Mouse (Mus musculus) heart, embryonic 10.5 days (tissue): ENCODE data around the gene Yaf2. TPM values are rescaled to one million over a fixed set of nuclear protein-coding genes. Genes with fewer than 3 reads are reported as not detected.
"Not testable (repeated sequence)": the region's sequence is repeated elsewhere in the genome, so short reads cannot be mapped to it uniquely, and the experiment has no call there.

Source experiments
- DNase-seq: peaks from one replicate; pipeline ENCODE4 v3.0.0-alpha.2; 2017; ENCODE audit warnings: low spot score
- H3K27ac ChIP-seq: fragments of 300-500 bp; sonication (generic); 2 replicates; pipeline ENCODE4 v1.5.1; 2016; ENCODE audit warnings: mild to moderate bottlenecking
- H3K27me3 ChIP-seq: fragments of 300-500 bp; sonication (generic); 2 replicates; pipeline ENCODE4 v1.6.1; 2016; ENCODE audit warnings: mild to moderate bottlenecking; ENCODE audit not compliant: poor library complexity, insufficient read depth, severe bottlenecking
- H3K36me3 ChIP-seq: fragments of 300-500 bp; sonication (generic); 2 replicates; pipeline ENCODE4 v1.6.1; 2016; ENCODE audit warnings: mild to moderate bottlenecking, moderate library complexity
- H3K4me1 ChIP-seq: fragments of 300-500 bp; sonication (generic); 2 replicates; pipeline ENCODE4 v1.6.1; 2016; ENCODE audit warnings: mild to moderate bottlenecking
- H3K4me3 ChIP-seq: fragments of 300-500 bp; sonication (generic); 2 replicates; pipeline ENCODE4 v1.5.1; 2016; ENCODE audit warnings: mild to moderate bottlenecking, moderate library complexity
- H3K9me3 ChIP-seq: fragments of 300-500 bp; sonication (generic); 2 replicates; pipeline ENCODE4 v1.6.1; 2016; ENCODE audit warnings: mild to moderate bottlenecking, moderate library complexity
- WGBS: fragments of 180-500 bp; shearing (Covaris S2); methylation state at CpG from one replicate; pipeline ENCODE4 v1.1.7; 2016; 5-methylcytosine and 5-hydroxymethylcytosine counted together
- polyA plus RNA-seq: library from polyadenylated mRNA; unstranded; fragments of >200 nt; fragmentation: Nextera tagmentation; extraction: Ambion mirVana; gene quantifications from 2 replicates; pipeline ENCODE4 v1.2.1, GENCODE M21; 2016

The Yaf2 gene
- polyA plus RNA-seq, 1 experiment from 2014 or later: 127 TPM

DNA sequence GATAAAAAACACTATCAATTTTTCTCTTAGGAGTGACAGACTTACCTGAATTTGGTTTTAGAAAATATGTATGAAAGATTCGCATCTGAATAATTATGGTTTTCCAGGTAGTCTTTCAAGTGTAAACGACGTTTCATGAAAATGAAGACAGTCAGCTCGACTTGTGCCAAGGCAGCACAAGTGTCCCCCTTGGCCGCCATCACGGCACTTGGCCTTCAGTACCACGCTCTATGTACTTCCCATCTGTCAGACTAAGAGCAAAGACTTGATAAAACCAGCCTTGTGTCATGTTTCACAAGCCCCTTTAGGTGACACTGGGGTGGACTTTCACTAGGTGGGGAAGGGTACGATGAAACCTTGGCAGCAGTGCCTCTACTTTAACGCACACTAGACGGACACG, 5.5 kb downstream of the Yaf2 start:
- H3K4me3 ChIP-seq: no peak overlapping the region
- WGBS: 89% methylated on average over 11 of the region's 11 CpGs
- no peak overlapping the region for H3K27ac ChIP-seq
- H3K4me1 ChIP-seq: peaks cover 30% of the 10 kb centered on the region
- H3K27me3 ChIP-seq: no peaks in the 10 kb centered on the region
- H3K36me3 ChIP-seq: peaks cover 28% of the 10 kb centered on the region
- H3K9me3 ChIP-seq: no peaks in the 10 kb centered on the region
- DNase-seq: no peak

DNA sequence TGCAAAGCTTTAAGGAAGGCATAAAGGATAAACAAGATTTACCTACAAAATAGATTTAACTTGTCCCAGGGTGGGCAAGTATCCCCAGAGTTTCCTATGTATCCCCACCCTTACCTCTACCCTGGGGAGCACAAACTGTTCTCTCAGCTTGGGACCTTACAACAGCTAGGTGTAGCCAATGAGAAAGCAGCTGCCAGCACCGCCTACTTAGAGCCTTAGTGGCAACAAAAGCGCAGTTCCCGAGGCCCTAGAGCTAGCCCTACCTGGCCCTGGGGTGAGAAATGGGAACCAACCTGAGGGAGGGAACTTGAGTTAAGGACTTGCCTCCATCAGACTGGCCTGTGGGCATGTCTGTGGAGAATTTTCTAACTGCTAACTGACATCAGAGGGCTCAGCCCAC, 9.5 kb downstream of the Yaf2 start:
- peaks cover 17% of the 10 kb centered on the region; the same call in 1 of the 2 replicates for H3K36me3 ChIP-seq
- WGBS: 46% methylated on average over 3 of the region's 3 CpGs
- no peaks in the 10 kb centered on the region for H3K9me3 ChIP-seq
- no peaks in the 10 kb centered on the region for H3K27me3 ChIP-seq
- no peak for DNase-seq
- H3K27ac ChIP-seq: 0 out of 2 replicates have a peak overlapping the region, but pooled peaks have one; percentile 36
- no peak overlapping the region for H3K4me3 ChIP-seq
- peaks cover 37% of the 10 kb centered on the region for H3K4me1 ChIP-seq

DNA sequence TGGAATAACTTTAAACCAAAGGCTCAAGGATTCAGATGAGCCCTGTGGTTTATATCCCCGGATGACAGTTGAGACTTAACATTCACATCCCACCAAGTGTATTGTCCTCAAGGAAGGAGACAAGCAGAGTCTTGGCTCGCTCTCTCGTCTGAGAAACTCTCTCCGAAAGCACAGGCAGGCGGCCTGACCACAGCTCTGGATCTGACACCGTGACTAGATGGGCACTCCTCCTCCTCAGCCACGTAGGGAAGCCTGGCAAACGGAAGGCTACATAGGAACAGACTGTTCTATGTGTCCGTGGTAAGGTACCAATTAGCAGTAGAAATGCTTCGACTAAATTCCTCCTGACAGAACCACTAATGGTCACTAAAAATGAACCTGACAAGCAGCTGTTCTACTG, 10.1 kb downstream of the Yaf2 start:
- no peak for DNase-seq
- no peak overlapping the region for H3K27ac ChIP-seq
- no peak overlapping the region for H3K4me3 ChIP-seq
- peaks cover 41% of the 10 kb centered on the region for H3K4me1 ChIP-seq
- no peaks in the 10 kb centered on the region for H3K9me3 ChIP-seq
- peaks cover 17% of the 10 kb centered on the region; the same call in 1 of the 2 replicates for H3K36me3 ChIP-seq
- WGBS: 70% methylated on average over 10 of the region's 10 CpGs
- no peaks in the 10 kb centered on the region for H3K27me3 ChIP-seq

DNA sequence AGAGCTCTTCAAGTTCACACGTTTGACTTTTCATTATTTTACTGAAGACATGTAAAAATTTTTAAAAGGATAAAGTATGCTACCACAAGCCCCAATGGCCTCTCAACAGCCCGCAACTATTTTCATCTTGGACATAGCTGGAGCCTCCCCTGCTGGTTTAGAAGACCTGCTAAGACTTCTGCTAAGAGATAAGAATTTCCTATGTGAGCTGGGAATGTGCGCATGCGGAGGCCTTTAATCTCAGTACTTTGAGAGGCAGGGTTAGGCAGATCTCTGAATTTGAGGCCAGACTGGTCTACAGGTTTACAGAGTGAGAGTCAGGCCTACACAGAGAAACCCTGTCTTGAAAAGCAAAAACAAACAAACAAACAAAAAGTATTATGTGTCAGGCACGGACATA, 11.4 kb downstream of the Yaf2 start:
- H3K4me3 ChIP-seq: no peak overlapping the region
- no peaks in the 10 kb centered on the region for H3K27me3 ChIP-seq
- DNase-seq: no peak
- peaks cover 17% of the 10 kb centered on the region; the same call in 1 of the 2 replicates for H3K36me3 ChIP-seq
- no peak overlapping the region for H3K27ac ChIP-seq
- peaks cover 41% of the 10 kb centered on the region for H3K4me1 ChIP-seq
- no peaks in the 10 kb centered on the region for H3K9me3 ChIP-seq
- 24% methylated on average over 5 of the region's 5 CpGs for WGBS

DNA sequence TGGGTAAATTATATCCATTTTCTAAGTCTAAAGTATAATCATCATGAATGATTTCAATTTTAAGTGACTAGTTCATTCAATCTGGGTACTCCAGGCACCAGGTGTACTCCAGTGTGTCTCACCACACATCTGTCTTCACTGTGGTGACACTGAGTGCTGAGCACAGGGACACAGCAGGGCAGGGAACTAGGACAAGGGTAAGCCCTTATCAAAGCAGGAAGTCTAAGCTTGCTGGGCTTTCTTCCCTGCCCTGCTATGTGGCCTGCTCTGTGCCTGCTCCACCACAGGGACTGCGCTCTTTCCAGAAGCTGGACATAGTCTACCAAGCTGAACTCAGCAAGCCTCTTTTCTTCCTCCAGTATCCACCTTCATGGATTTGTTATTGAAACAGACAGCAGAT, 18.0 kb downstream of the Yaf2 start:
- H3K36me3 ChIP-seq: no peaks in the 10 kb centered on the region
- WGBS: 54% methylated on average over 1 of the region's 1 CpGs
- H3K9me3 ChIP-seq: no peaks in the 10 kb centered on the region
- peaks cover 20% of the 10 kb centered on the region; the same call in 1 of the 2 replicates for H3K4me1 ChIP-seq
- no peak overlapping the region for H3K4me3 ChIP-seq
- H3K27me3 ChIP-seq: no peaks in the 10 kb centered on the region
- H3K27ac ChIP-seq: no peak overlapping the region
- no peak for DNase-seq

DNA sequence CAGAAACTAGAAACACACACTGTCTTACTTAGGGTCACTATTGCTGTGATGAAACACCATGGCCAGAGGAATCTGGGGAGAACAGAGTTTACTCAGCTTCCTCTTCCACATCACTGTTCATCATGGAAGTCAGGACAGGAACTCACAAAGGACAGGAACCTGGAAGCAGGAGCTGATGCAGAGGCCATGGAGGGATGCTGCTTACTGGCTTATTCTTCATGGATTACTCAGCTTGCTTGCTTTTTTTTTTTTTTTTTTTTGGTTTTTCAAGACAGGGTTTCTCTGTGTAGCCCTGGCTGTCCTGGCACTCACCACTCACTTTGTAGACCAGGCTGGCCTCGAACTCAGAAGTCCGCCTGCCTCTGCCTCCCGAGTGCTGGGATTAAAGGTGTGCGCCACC, 26.4 kb downstream of the Yaf2 start:
- H3K4me1 ChIP-seq, DNase-seq, H3K9me3 ChIP-seq, H3K27me3 ChIP-seq, H3K4me3 ChIP-seq, H3K36me3 ChIP-seq, H3K27ac ChIP-seq: not testable (repeated sequence)
- 97% methylated on average over 4 of the region's 4 CpGs for WGBS

DNA sequence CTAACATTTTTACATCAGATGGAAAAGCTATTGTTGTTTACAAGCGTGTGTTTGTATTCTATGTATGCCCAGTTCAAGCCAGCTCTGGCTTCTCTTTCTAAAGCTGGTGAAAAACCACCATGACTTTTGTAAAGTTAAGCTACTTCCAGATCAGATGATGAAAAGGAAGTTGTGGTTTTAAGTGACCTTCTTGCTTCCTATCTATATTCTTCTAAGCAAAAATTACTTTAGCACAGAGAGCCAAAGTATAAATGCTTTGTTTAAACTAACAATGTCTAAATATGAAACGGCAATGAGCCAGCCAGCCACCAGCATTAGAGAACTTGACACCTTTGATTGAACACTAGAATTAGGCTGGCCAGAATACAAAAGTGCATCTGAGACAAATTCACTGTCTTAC, 38.5 kb downstream of the Yaf2 start:
- no peak overlapping the region for H3K27ac ChIP-seq
- peaks cover 14% of the 10 kb centered on the region for H3K4me1 ChIP-seq
- H3K4me3 ChIP-seq: no peak overlapping the region
- no peaks in the 10 kb centered on the region for H3K27me3 ChIP-seq
- 0 out of 2 replicates have a peak, but pooled peaks cover 6% of the 10 kb centered on the region for H3K36me3 ChIP-seq
- H3K9me3 ChIP-seq: no peaks in the 10 kb centered on the region
- 89% methylated on average over 2 of the region's 2 CpGs for WGBS
- DNase-seq: no peak

DNA sequence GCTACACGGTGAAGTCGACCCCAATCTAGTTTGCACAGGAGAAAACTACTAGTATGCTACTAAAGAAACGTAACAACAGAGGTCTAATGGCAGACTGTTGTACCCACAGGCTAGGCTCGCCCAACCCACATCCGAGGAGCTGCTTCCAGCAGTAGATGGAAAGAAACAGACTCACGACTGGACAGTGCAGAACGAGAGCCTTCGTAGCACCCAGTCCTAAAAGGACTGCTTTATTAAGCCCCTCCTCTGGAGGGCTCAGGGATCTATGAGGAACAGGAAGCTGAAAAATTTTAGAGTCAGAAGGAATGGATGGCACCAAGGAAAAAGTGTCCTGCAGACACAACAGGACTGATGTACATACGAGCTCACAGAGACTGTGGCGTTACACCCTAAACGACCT, 42.3 kb downstream of the Yaf2 start:
- H3K27ac ChIP-seq: no peak overlapping the region
- no peak for DNase-seq
- peaks cover 6% of the 10 kb centered on the region for H3K36me3 ChIP-seq
- H3K9me3 ChIP-seq: no peaks in the 10 kb centered on the region
- H3K4me1 ChIP-seq: peaks cover 14% of the 10 kb centered on the region
- no peak overlapping the region for H3K4me3 ChIP-seq
- no peaks in the 10 kb centered on the region for H3K27me3 ChIP-seq
- 86% methylated on average over 11 of the region's 11 CpGs for WGBS

DNA sequence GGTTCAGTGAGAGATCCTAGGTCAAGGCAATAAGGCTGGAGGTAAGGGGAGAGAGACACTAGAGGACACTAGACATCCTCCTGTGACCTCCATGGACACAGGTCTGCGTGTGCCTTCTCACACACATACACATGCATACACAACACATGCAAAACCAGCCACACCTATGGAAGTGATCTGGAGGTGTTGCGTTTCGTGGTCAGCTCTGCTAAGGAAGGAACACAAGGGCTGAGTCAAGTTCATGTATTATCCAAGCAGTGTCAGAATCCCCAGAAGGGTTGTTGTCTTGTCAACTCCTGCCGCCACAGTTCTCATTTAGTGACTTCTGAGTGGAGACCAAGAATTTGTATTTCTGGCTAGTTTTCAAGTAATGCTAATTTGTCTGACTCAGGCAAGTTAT, 48.4 kb downstream of the Yaf2 start:
- H3K27ac ChIP-seq: no peak overlapping the region
- H3K4me1 ChIP-seq: no peaks in the 10 kb centered on the region
- no peak overlapping the region for H3K4me3 ChIP-seq
- DNase-seq: no peak
- no peaks in the 10 kb centered on the region for H3K9me3 ChIP-seq
- no peaks in the 10 kb centered on the region for H3K27me3 ChIP-seq
- H3K36me3 ChIP-seq: peaks cover 32% of the 10 kb centered on the region
- WGBS: 96% methylated on average over 4 of the region's 4 CpGs

DNA sequence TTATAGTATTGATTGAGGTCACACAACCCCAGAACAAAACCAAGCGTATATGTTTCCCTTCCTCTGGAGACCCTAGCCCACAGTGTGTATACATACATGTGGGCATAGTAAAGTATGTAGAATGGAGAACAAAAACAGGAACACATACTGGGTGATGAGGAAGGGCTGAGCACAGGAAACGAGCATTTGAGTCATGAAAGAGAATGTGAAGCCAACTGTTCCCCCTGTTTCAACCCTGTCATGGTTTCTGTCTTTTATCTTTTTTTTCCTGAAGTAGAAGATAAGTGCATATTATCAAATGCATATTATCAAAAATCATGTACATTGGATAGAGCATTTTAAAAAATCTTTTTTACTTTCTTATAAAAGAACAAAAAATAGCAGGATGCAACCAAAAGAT, 49.1 kb downstream of the Yaf2 start:
- Histone ChIP-seq H3K4me1 (no peaks in the 10 kb centered on the region), H3K4me3 (no peak overlapping the region), H3K27ac (no peak overlapping the region), H3K9me3 (no peaks in the 10 kb centered on the region), H3K27me3 (no peaks in the 10 kb centered on the region), H3K36me3 (peaks cover 35% of the 10 kb centered on the region)
- DNase-seq: no peak
- 71% methylated on average over 2 of the region's 2 CpGs for WGBS

DNA sequence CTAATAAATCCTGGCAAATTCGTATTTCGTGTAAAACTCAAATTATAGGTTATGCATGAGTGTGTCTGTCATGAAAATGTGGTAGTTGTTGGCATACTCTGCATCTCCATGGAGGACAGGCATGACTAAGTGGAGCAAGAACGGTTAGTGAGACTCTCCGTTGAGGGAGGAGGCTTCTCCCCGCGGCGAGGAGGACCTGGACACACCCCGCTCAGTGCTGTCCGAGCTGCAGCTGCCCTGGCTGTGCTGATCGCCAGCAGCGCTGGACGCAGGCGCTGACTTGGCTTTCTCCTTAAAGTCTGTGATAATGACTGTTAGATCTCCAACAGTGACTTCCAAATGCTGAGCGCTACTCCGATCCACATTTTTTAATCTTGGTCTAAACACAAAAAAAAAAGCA, 51.5 kb downstream of the Yaf2 start:
- no peak for DNase-seq
- Histone ChIP-seq H3K27me3 (no peaks in the 10 kb centered on the region), H3K9me3 (no peaks in the 10 kb centered on the region), H3K4me1 (no peaks in the 10 kb centered on the region), H3K36me3 (peaks cover 42% of the 10 kb centered on the region), H3K4me3 (no peak overlapping the region), H3K27ac (no peak overlapping the region)
- WGBS: 79% methylated on average over 15 of the region's 15 CpGs

DNA sequence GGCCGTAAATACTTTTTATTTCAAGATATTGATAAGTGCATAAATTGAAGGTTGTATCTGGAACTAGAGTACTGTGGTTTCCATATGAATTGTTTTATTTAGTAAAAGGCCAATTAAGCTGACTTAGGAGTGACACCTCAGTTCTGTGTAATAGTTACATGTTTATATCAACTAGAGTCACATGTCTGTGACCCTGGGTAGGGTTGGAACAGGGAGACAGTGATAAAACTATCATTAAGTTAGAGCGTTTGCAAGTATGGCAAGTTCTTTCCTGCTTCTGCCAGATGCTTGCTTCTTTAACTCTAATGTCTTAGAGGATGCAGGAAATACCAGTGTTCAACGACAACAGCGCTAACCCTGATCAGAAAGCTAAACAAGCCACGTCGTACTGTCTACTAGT, 52.4 kb downstream of the Yaf2 start:
- H3K36me3 ChIP-seq: peaks cover 38% of the 10 kb centered on the region

DNA sequence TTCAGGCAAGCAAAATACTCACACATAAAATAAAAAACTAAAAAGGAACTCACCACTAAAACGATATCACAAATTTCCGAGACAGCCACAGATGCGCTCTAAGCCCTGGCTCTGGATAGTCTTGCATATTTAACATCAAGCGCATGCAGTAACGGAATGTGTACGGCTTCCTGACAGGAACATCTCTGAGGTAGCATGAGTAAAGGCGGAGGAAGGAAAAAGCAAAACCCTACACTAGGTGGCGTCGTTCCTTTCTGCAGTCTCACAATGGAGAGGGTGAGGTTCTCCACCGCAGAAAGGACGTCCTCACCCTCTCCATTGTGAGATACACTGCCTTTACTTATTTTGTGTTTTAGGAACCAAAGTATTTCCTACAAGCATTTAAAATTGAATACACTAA, 53.4 kb downstream of the Yaf2 start:
- Histone ChIP-seq H3K9me3 (no peaks in the 10 kb centered on the region), H3K4me1 (no peaks in the 10 kb centered on the region), H3K27me3 (no peaks in the 10 kb centered on the region), H3K4me3 (no peak overlapping the region), H3K36me3 (peaks cover 34% of the 10 kb centered on the region), H3K27ac (no peak overlapping the region)
- 73% methylated on average over 11 of the region's 11 CpGs for WGBS
- DNase-seq: no peak

More for the DNA sequence above, 52.4 kb downstream of the Yaf2 start:
- Histone ChIP-seq H3K4me1 (no peaks in the 10 kb centered on the region), H3K9me3 (no peaks in the 10 kb centered on the region), H3K27ac (no peak overlapping the region), H3K4me3 (no peak overlapping the region), H3K27me3 (no peaks in the 10 kb centered on the region)
- DNase-seq: no peak
- WGBS: 76% methylated on average over 6 of the region's 6 CpGs

DNA sequence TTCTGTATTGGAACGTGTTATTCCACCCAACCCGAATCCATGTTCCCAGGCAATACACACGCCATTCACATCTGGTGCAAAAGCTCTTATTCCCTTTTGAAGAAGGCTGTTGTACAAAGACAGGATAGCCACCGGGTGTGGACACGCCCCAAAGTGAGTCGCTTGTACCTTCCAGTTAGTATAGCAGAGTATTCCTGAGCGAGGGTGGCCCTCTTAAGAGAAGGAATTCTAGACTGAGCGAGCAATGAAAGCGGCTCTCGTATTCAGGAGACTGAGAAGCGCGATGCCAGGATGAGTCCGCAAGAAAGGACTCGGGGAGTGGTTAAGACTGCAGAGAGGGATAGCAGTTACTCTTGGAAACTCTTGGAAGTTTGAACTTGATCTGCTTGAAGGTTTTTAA, 60.5 kb downstream of the Yaf2 start:
- 6% methylated on average over 14 of the region's 14 CpGs for WGBS
- no peaks in the 10 kb centered on the region for H3K9me3 ChIP-seq
- no peak for DNase-seq

More for the DNA sequence above, 60.5 kb downstream of the Yaf2 start:
- Histone ChIP-seq H3K27ac (peak overlapping the region; percentile 93; the same call in 1 of the 2 replicates), H3K4me3 (peak overlapping the region; percentile 86), H3K27me3 (no peaks in the 10 kb centered on the region), H3K36me3 (peaks cover 6% of the 10 kb centered on the region; the same call in 1 of the 2 replicates), H3K4me1 (peaks cover 26% of the 10 kb centered on the region)
